Mouse (Mus musculus): ENCODE results near the gene Ttn.

DNA sequence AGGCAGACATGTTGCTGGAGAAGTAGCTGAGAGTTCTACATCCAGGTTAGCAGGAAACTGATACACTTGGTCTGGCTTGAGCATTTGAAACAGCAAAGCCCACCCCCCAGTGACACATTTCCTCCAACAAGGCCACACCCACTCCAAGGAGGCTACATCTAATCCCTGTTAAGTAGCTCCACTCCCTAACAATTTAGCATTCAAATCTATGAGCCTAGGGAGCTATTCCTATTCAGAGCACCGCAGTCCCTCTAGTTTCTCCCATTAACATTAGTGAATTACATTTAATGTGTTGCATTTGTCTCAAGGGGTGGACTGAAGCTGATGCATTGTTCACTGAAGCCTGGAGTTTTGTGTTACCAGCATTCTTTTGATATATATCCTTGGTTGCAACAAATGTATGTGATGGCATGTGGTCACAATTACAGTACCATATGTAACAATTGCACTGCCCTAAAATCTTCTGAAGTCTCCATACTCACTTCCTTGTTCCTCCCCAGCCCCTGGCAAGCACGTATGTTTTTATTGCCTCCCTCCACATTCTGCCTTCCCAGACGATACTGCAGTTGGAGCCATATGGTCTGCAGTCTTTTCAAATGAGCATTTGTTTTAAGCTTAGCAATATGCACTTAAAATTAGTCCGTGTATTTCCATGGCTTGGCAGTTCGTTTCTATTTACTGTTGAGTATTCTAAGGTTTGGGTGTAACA, 10.3 kb upstream of the Ttn start:
- TF ChIP-seq CTCF (IDR thresholded peaks at IDR 0.05; ENCODE audit: borderline replicate concordance, extremely low read depth, insufficient read depth, insufficient read length) (no peak), POLR2A (IDR thresholded peaks at IDR 0.05; ENCODE audit: borderline replicate concordance, extremely low read depth, insufficient read depth, insufficient read length, poor library complexity, severe bottlenecking) (no peak)

All from brain, embryonic 14.5 days (tissue).